Mouse (Mus musculus): ENCODE results near the gene Morn3. TPM values are rescaled to one million over a fixed set of nuclear protein-coding genes. Genes with fewer than 3 reads are reported as not detected.

Morn3 gene
- polyA plus RNA-seq, 1 experiment, result not detected

DNA sequence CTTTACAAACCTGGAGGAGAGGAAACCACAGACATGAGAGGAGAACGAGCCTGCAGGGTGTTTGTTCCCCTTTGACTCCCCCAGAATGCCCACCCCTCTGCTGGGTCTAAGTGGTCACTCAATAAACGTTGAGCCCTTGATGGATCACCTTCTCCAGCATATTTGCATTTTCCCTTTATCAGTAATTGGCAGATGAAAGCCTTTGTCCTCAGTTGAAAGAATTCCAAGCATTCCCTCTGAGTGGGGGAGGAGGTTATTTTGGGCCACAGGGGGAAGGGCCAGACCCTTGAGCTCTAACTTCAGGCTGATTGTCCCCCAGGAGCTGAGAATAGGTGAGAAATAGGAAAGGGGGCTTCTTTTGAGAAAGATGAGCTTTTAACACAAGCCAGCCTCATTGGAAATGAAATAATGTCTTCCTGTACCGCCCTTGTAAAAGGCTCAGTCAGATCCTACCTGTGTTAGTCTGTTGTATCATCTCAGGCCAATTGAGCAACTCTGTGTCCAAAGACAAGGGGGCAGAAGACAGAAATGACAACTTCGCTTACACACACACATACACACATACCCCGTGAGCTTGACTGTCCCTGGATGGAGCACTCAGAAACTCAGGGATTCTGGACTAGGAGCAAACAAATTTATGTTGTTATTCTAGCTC, 55.3 kb downstream of the Morn3 start:
- Histone ChIP-seq H3K27ac (ENCODE audit: insufficient read depth, low read depth, low read length) (no peak overlapping the region), H3K4me1 (ENCODE audit: control insufficient read depth, insufficient read depth, insufficient read length, low read length) (peaks cover 8% of the 10 kb centered on the region), H3K4me3 (ENCODE audit: low read depth, low read length) (no peak overlapping the region), H3K27me3 (ENCODE audit: control insufficient read depth, insufficient read depth, low read length) (no peaks in the 10 kb centered on the region), H3K36me3 (ENCODE audit: control insufficient read depth, insufficient read depth, low read length) (no peaks in the 10 kb centered on the region)
- 59% methylated on average over 5 of the region's 5 CpGs for WGBS
- TF ChIP-seq CTCF (IDR thresholded peaks at IDR 0.05; ENCODE audit: extremely low read depth, insufficient read length, insufficient replicate concordance, low read depth, low read length), result no peak
- TF ChIP-seq POLR2A (IDR thresholded peaks at IDR 0.05; ENCODE audit: low read depth, low read length), result no peak

DNA sequence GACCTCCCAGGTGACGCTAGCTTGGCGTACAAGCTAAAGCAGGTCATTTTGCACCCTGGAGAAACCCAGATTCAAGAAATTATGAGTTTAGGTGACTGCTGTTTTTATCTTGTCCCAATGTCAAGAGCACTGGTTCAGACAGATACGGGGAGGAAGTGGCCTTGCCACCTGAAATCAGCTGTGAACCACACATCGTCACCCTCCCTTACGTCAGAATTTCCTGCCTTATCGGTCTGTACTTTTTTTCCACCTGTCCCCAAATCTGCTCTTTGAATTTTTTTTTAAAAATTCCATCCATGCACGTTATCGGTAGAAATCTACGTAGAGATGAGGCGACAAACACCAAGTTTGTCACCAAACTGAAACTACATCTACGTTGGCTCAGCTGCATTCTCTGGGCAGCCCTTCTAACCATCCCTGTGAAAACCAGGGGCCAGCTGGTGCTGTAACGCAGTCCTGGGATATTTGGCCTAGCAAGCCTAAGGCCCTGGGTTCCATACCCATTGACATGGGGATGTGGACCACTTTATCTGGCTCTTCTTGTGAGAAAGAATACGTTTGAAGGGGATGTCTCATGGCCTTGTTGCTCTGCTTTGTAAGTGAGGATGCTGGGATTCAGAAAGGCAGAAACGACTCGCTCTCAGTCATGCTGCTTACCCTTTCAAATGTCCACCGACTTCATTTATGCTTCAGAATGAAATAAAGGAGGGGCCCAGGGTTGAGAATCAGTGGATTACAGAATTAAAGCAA, 56.2 kb downstream of the Morn3 start:
- WGBS, result 41% methylated on average over 16 of the region's 16 CpGs
- peak overlapping the region; percentile 22 for H3K4me3 ChIP-seq (ENCODE audit: low read depth, low read length)
- H3K27ac ChIP-seq (ENCODE audit: insufficient read depth, low read depth, low read length), result peak overlapping the region; percentile 68
- TF ChIP-seq POLR2A (IDR thresholded peaks at IDR 0.05; ENCODE audit: low read depth, low read length) (no peak), CTCF (IDR thresholded peaks at IDR 0.05; ENCODE audit: extremely low read depth, insufficient read length, insufficient replicate concordance, low read depth, low read length) (no peak)
- peaks cover 8% of the 10 kb centered on the region for H3K4me1 ChIP-seq (ENCODE audit: control insufficient read depth, insufficient read depth, insufficient read length, low read length)
- no peaks in the 10 kb centered on the region for H3K36me3 ChIP-seq (ENCODE audit: control insufficient read depth, insufficient read depth, low read length)
- H3K27me3 ChIP-seq (ENCODE audit: control insufficient read depth, insufficient read depth, low read length), result no peaks in the 10 kb centered on the region

DNA sequence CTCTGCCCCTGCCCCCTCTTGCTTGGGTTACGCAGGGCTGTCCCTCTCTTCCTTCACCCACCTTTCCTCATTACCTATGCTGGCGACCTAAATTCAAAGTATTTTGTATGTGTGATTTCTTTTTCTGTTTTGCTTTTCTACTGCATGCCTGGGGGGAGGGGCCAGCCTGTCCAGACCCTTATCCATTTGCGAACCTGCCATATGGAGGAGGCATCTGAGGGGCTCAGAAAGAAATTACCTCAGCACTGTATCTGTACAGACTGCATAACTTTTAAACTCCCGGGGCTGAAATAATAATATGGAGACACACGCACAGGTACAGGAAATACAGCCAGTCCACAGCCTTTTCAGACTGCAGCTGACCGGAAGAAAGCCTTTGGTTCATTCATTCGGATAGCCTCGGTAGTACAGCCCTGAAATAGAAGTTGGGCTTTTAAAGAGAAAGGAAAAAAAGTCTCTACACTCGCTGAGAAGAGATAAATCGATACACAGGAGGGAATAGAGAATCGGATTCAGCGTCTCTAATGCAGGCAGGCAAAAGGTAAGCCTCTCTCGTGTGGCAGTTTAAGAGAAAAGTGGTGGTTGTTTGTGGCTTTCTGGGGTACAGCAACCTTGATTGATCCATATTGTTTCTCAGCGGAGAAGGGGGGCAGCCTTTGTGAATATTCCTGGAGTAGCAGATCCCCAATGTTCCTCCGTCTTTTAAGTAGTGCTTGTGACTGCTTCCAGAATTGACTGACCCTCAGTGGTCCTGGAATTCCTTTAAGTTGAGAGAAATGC, 57.1 kb downstream of the Morn3 start, which contains the start of gene Kdm2b:
Gene Kdm2b, minus strand, starts transcription at position 273 of the 780 bp plus-strand sequence.
- Histone ChIP-seq H3K27me3 (ENCODE audit: control insufficient read depth, insufficient read depth, low read length) (no peaks in the 10 kb centered on the region), H3K4me1 (ENCODE audit: control insufficient read depth, insufficient read depth, insufficient read length, low read length) (peaks cover 8% of the 10 kb centered on the region), H3K27ac (ENCODE audit: insufficient read depth, low read depth, low read length) (peak within 1 kb of the TSS; percentile 68), H3K36me3 (ENCODE audit: control insufficient read depth, insufficient read depth, low read length) (no peaks in the 10 kb centered on the region), H3K4me3 (ENCODE audit: low read depth, low read length) (peak within 1 kb of the TSS; percentile 92)
- TF ChIP-seq POLR2A (IDR thresholded peaks at IDR 0.05; ENCODE audit: low read depth, low read length) (no peak), CTCF (IDR thresholded peaks at IDR 0.05; ENCODE audit: extremely low read depth, insufficient read length, insufficient replicate concordance, low read depth, low read length) (no peak)
- 8% methylated on average over 15 of the region's 15 CpGs for WGBS

DNA sequence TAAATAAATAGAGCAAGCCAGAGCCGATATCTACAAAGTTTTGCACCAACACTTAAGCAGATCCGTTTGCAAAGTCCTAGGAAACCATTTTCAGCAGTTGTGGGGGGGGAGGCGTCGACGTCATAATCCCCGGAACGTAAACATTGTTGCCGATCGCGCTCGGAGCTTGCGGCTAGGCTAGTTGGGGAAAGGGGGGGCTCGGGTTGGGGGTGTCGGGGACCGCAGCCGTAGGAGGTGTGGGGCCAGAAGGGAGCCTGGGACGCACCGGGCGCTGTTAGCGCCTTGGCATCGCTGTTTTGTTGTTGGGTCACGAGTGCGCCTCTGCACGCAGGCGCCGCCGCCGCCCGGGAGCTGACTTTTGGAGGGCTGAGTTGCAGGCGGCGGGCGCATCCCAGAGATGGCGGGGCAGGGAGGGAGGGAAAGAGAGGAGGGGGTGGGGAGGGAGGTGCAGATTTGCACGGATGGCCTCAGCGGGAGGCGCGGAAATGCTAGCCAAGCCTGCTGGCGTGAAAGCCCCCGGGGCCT, 57.8 kb downstream of the Morn3 start:
- Histone ChIP-seq H3K4me1 (ENCODE audit: control insufficient read depth, insufficient read depth, insufficient read length, low read length) (peaks cover 8% of the 10 kb centered on the region), H3K27ac (ENCODE audit: insufficient read depth, low read depth, low read length) (0 out of 2 replicates have a peak overlapping the region, but pooled peaks have one; percentile 24), H3K27me3 (ENCODE audit: control insufficient read depth, insufficient read depth, low read length) (no peaks in the 10 kb centered on the region), H3K4me3 (ENCODE audit: low read depth, low read length) (peak overlapping the region; percentile 92), H3K36me3 (ENCODE audit: control insufficient read depth, insufficient read depth, low read length) (no peaks in the 10 kb centered on the region)
- TF ChIP-seq POLR2A (IDR thresholded peaks at IDR 0.05; ENCODE audit: low read depth, low read length), result peak; percentile 49; the same call in 1 of the 2 replicates
- TF ChIP-seq CTCF (IDR thresholded peaks at IDR 0.05; ENCODE audit: extremely low read depth, insufficient read length, insufficient replicate concordance, low read depth, low read length), result no peak
- WGBS, result under 1% methylated on average over 35 of the region's 39 CpGs

DNA sequence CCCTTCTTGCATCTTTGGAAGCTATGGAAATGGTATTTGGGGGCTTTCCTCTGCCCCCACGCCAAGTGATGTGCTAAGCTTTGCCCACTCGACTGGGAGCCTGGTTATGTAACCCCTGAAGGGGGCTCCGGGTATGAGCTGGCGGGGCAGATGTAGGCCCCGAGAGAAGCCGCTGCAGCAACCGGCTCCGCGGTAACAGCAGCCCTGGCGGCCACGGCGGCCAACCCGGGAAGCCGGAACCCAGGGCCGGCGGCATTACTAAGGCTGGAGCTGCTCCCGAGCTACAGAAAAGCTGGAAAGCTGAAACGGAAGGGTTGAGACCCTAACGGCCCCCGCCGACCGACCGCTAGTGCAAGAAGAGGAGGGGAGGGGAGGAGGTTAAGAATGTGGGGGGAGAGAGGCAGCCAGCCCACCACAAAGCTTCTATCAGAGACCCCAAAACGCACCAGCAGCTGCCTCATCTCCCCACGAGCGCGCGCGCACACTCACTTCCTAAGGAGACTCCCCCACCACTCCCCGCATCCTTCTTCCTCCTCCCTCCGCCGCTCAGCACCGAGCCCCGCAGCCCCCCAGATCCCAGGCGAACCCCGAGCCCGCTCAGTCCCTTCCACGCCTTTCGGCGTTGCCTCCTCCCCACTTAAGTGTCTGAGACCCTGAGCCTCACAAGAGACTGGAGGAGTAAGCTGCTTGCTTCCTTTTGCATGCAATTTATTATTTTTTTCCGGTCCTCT, 58.6 kb downstream of the Morn3 start:
- H3K4me3 ChIP-seq (ENCODE audit: low read depth, low read length), result peak overlapping the region; percentile 84
- no peaks in the 10 kb centered on the region for H3K27me3 ChIP-seq (ENCODE audit: control insufficient read depth, insufficient read depth, low read length)
- peaks cover 8% of the 10 kb centered on the region for H3K4me1 ChIP-seq (ENCODE audit: control insufficient read depth, insufficient read depth, insufficient read length, low read length)
- peak; percentile 13; the same call in 1 of the 2 replicates for TF ChIP-seq POLR2A (IDR thresholded peaks at IDR 0.05; ENCODE audit: low read depth, low read length)
- TF ChIP-seq CTCF (IDR thresholded peaks at IDR 0.05; ENCODE audit: extremely low read depth, insufficient read length, insufficient replicate concordance, low read depth, low read length), result no peak
- WGBS, result 1% methylated on average over 38 of the region's 41 CpGs
- no peaks in the 10 kb centered on the region for H3K36me3 ChIP-seq (ENCODE audit: control insufficient read depth, insufficient read depth, low read length)
- peak overlapping the region; percentile 17; the same call in 1 of the 2 replicates for H3K27ac ChIP-seq (ENCODE audit: insufficient read depth, low read depth, low read length)
